Mouse (Mus musculus): ENCODE measurements around the gene Vsnl1.
A peak's percentile ranks its signal among the peaks of the same experiment; 100 is the strongest.

GRCm38 (mm10) chr12:11336845-11337244, 99.6 kb downstream of the Vsnl1 start:
- TF ChIP-seq CTCF (IDR thresholded peaks at IDR 0.05 in 2 of 3, conservative IDR thresholded peaks at IDR 0.05 in 1 of 3; ENCODE audit: control insufficient read depth in 1 of 3, insufficient read depth in 1 of 3, low read depth in 2 of 3, low read length in 3 of 3, poor library complexity in 1 of 3, severe bottlenecking in 1 of 3) = peak; percentile 29 to 67 (median 64); a peak in 4 of 6 replicates
- TF ChIP-seq POLR2A (IDR thresholded peaks at IDR 0.05; ENCODE audit: control insufficient read depth in 1 of 2, insufficient read depth in 1 of 2, low read depth in 1 of 2, low read length in 2 of 2, poor library complexity in 1 of 2) = no peak
- no peak for TF ChIP-seq GATA1 (IDR thresholded peaks at IDR 0.05; ENCODE audit: low read depth, low read length)
- TF ChIP-seq EP300 (IDR thresholded peaks at IDR 0.05; ENCODE audit: low read depth in 1 of 2, low read length in 2 of 2) = no peak
- no peak for TF ChIP-seq GABPA (IDR thresholded peaks at IDR 0.05; ENCODE audit: low read depth, low read length)
- TF ChIP-seq SMC3 (IDR thresholded peaks at IDR 0.05; ENCODE audit: low read depth, low read length) = peak; percentile 77
- TF ChIP-seq POLR2AphosphoS5 (IDR thresholded peaks at IDR 0.05; ENCODE audit: borderline replicate concordance, low read depth, low read length) = no peak
- no peak for TF ChIP-seq ELF1 (IDR thresholded peaks at IDR 0.05; ENCODE audit: low read depth, low read length)
- no peak for TF ChIP-seq POLR2AphosphoS2 (IDR thresholded peaks at IDR 0.05; ENCODE audit: low read length)
- no peak for TF ChIP-seq MYB (IDR thresholded peaks at IDR 0.05; ENCODE audit: low read depth, low read length)
- no peak for TF ChIP-seq MXI1 (IDR thresholded peaks at IDR 0.05; ENCODE audit: low read depth, low read length)
